ENCODE assay signal across 40 mouse cellular contexts in the genomic region with DNA sequence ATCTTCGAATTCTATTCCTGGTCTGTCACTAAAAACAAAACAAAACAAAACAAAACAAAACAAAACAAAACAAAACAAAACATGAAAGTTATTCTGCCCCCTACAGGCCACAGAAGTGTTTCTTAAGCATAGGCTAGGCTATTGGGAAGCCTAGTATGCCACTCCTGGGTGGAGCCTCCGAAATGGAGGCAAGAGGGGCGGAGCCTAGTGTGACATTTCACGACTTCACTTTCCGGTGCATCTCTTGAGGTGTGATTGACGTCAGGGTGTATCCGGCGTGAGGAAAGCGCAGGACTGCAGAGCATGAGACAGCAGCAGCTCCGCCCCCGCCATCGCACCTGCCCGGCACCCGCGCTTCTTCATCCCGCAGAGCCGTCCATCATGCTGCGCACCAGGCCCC. TPM values are rescaled to one million over a fixed set of nuclear protein-coding genes. Genes with fewer than 3 reads are reported as not detected.
DNase-seq lines count a peak whose midpoint lies in the region; TF ChIP-seq lines count a peak whose summit lies in the region.
"Had no signal": no experiment of that assay in that cellular context is flagged by ENCODE, and none has a peak within 500 bp of the region (broad histone marks: within the 10 kb centered on the region; RNA-seq: fewer than 3 reads in every experiment).

Gene Prr23a2 (plus strand): TSS at position 285 of the 400 bp plus-strand sequence.

- no peak for TF ChIP-seq POLR2A in thymus, adult 2 months (IDR thresholded peaks at IDR 0.05; ENCODE audit: control insufficient read depth, extremely low read depth, insufficient read depth, low read length, poor library complexity)

- no peak within 1 kb of the TSS for H3K27ac ChIP-seq in layer of hippocampus, adult 2 months
- H3K27ac ChIP-seq in thymus, adult 2 months (ENCODE audit: control insufficient read depth, insufficient read depth, low read length): no peak within 1 kb of the TSS
- H3K27ac ChIP-seq: embryonic facial prominence, embryonic 12.5 days; heart, adult 2 months; hindbrain, embryonic 10.5 days; hindbrain, embryonic 15.5 days; limb, embryonic 15.5 days; liver, embryonic 13.5 days; neural tube, embryonic 15.5 days; stomach, embryonic 15.5 days had no signal

- peak; percentile 15; the same call in 1 of the 2 replicates for TF ChIP-seq CTCF in layer of hippocampus, adult 2 months (conservative IDR thresholded peaks at IDR 0.05)
- TF ChIP-seq CTCF in thymus, adult 2 months (IDR thresholded peaks at IDR 0.05; ENCODE audit: borderline replicate concordance, control insufficient read depth, extremely low read depth, insufficient read depth, low read length, poor library complexity): no peak

- H3K27me3 ChIP-seq in thymus, adult 2 months (ENCODE audit: control insufficient read depth, insufficient read depth, low read length): no peaks in the 10 kb centered on the region
- H3K27me3 ChIP-seq: embryonic facial prominence, embryonic 12.5 days; hindbrain, embryonic 15.5 days; limb, embryonic 15.5 days; liver, embryonic 13.5 days; neural tube, embryonic 15.5 days; stomach, embryonic 15.5 days had no signal

- no peaks in the 10 kb centered on the region for H3K36me3 ChIP-seq in thymus, adult 2 months (ENCODE audit: control insufficient read depth, insufficient read depth, low read length)
- H3K36me3 ChIP-seq: embryonic facial prominence, embryonic 12.5 days; hindbrain, embryonic 10.5 days; hindbrain, embryonic 15.5 days; limb, embryonic 15.5 days; liver, embryonic 13.5 days; neural tube, embryonic 15.5 days; stomach, embryonic 15.5 days had no signal

- H3K4me3 ChIP-seq in layer of hippocampus, adult 2 months: no peak within 1 kb of the TSS
- no peak within 1 kb of the TSS for H3K4me3 ChIP-seq in thymus, adult 2 months (ENCODE audit: control insufficient read depth, insufficient read depth, low read length)
- H3K4me3 ChIP-seq: embryonic facial prominence, embryonic 12.5 days; heart, adult 2 months; hindbrain, embryonic 10.5 days; hindbrain, embryonic 15.5 days; limb, embryonic 15.5 days; liver, embryonic 13.5 days; neural tube, embryonic 15.5 days; stomach, embryonic 15.5 days had no signal

- no peaks in the 10 kb centered on the region for H3K4me1 ChIP-seq in thymus, adult 2 months (replicated peaks; ENCODE audit: control insufficient read depth, insufficient read depth, low read length)
- H3K4me1 ChIP-seq: embryonic facial prominence, embryonic 12.5 days; hindbrain, embryonic 10.5 days; hindbrain, embryonic 15.5 days; limb, embryonic 15.5 days; liver, embryonic 13.5 days; neural tube, embryonic 15.5 days; stomach, embryonic 15.5 days had no signal

- no peak for DNase-seq in layer of hippocampus, adult 2 months (ENCODE audit: low spot score in 2 of 2)
- no peak for DNase-seq in layer of hippocampus, adult 9-10 months (ENCODE audit: low spot score)
- DNase-seq in thymus, postnatal 4 days: peak; percentile 5
- DNase-seq in thymus, adult 2 months: no peak
- peak; percentile 95 for DNase-seq in R1 (ENCODE audit: low read depth, low spot score)
- peak; percentile 82 for DNase-seq in testis, postnatal 14 days (ENCODE audit: low spot score)
- DNase-seq in natural killer cell, adult 2 months (ENCODE audit: low spot score in 2 of 2): no peak
- DNase-seq in T-cell, adult 2 months (ENCODE audit: low spot score): no peak
- DNase-seq: adrenal gland, postnatal 10 days; B cell, adult 2 months; cerebellum, adult 11-12 months; cerebellum, adult 9-11 months; embryo, embryonic 11 days; gastrocnemius, postnatal 25 days; heart, adult 2 months; heart, postnatal 14 days; kidney, adult 11 months; kidney, postnatal 14 days; liver, embryonic 13.5 days; lung, adult 18-20 months; lung, postnatal 36 days; midbrain, embryonic 14.5 days; retina, postnatal 1 day; right cerebral cortex, postnatal 25 days had no signal

- WGBS in thymus, adult 2 months: 70% methylated on average over 18 of the region's 18 CpGs

RNA-seq across cellular contexts. Expression of gene Prr23a2, which starts in this region (rescaled TPM):
- total RNA-seq in layer of hippocampus, adult 2 months (2021): not detected
- polyA plus RNA-seq in thymus, adult 2 months (2012; rRNA removed): not detected in 2 replicates
- total RNA-seq: adrenal gland, postnatal 10 days; gastrocnemius, postnatal 25 days; heart, adult 2 months; heart, postnatal 14 days; layer of hippocampus, adult 18-20 months; layer of hippocampus, postnatal 25 days; left cerebral cortex, adult 8-10 months; left cerebral cortex, postnatal 36 days; megakaryocyte-erythroid progenitor cell, adult 5-6 weeks; monocyte, adult 5-6 weeks had no signal
- polyA plus RNA-seq: embryonic facial prominence, embryonic 12.5 days; forebrain, embryonic 14.5 days; heart, adult 2 months; heart, embryonic 14.5 days; hindbrain, embryonic 10.5 days; hindbrain, embryonic 15.5 days; inflammation-experienced regulatory T-cells, adult 6 months; limb, embryonic 15.5 days; liver, embryonic 13.5 days; midbrain, embryonic 14.5 days; neural tube, embryonic 15.5 days; stomach, embryonic 15.5 days; thymus, postnatal 0 days had no signal

Comparison
In these comparisons a context has a peak if more than half of its experiments do, and no peak if none do; other contexts are left out.
1. DNase-seq: peak in thymus, postnatal 4 days (single experiment), R1 (single experiment) and testis, postnatal 14 days (single experiment); none in layer of hippocampus, adult 2 months (0 of 2), layer of hippocampus, adult 9-10 months (single experiment), thymus, adult 2 months (single experiment), natural killer cell, adult 2 months (0 of 2) and T-cell, adult 2 months (single experiment).